Mouse (Mus musculus) mouse trophoblast stem cell (cell line): ENCODE measurements around the gene Vps13c.

Experiments used
- in situ Hi-C, 2 experiments: fragments of 300-500 bp; cut with MseI, MboI; formaldehyde crosslinking; loops; 2 replicates in 1 of 2; 3 replicates in 1 of 2; pipeline ENCODE4 v1.15.1; 2025

Gene Vps13c

DNA sequence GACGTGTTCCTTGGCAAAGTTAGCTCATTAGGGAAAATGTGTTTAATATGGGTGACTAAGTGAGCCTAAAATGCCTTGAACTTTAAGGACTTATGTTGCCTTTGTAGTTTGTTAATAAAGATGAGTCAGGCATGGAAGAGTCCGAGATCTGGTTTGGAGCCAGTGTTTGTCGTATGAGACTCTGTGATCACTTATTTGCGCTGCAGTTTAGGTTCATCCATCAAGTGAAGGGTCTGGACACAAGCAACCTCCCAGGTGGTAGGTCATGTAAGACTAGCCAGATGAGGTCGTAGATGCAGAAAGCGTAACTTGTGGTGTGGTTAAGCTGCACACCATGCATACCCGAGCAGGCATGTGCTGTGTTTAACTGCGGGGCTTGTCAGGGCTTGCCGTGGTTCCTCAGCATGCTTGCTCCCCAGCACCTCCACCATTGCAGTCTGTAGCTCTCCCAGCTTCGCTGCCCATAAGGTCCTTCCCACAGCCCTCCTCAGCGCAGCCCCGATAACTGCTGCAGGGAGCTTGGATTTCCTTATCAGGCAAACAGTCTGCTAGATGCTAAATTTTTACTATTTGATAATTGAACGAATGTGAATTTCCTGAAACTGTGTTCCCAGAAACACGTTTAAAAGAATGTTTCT lies 37.0 kb downstream of the Vps13c start:
- in situ Hi-C loops, result no loop called here

DNA sequence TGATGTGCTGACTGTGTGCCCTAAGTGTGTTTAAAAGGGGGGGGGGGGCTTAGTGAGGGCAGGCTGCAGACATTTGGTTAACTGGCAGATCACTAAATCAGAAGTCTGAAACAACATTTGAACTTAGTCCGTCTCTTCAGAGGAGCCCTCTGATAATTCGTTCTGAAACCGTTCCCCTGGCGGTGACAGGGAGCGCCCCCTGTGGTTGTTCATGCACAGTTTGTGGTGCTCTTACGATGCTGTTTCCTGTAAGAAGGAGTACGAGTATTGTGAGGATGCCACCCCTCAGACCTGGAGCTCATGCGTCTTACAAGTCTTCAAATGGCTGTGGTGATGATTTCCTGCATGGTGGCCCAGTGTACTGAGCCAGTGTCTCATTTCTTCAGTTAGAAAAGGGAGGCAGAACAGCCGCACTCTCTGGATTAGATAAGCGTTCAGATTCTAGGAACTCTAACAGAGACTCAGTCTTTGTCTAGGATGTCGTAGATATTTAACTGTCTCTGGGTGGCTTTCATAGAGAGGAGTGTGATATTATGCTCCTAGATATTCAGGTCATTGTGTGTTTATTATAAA lies 38.1 kb downstream of the Vps13c start:
- in situ Hi-C loops, result no loop called here

DNA sequence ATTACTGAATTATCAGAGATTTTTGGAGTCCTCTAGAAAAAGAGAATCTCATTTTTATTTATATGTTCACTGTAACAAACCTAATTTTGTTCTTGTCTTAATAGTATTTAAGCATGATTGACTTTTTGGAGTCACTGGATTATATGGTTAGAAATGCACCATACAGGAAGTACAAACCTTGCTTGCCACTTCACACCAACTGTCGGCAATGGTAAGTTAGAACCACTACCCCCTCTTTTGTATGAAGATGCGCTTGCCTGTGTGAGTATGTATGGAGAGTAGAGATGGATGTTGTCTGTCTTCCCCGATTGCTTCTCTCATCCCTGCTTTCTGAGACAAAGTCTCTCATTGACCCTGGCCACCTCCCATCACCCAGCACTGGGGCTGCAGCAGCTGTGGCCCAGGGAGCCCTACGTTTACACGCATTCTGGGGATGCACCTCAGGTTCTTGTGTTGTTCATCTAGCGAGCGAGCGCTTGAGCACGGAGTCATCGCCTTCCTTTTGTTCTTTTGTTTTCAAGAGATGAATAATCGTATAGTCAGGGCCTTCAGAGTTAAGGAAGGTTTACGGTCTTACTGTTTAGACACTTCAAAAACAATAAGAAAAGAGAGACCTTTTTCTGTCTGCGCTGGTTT lies 43.3 kb downstream of the Vps13c start:
- in situ Hi-C loops, result no loop called here

DNA sequence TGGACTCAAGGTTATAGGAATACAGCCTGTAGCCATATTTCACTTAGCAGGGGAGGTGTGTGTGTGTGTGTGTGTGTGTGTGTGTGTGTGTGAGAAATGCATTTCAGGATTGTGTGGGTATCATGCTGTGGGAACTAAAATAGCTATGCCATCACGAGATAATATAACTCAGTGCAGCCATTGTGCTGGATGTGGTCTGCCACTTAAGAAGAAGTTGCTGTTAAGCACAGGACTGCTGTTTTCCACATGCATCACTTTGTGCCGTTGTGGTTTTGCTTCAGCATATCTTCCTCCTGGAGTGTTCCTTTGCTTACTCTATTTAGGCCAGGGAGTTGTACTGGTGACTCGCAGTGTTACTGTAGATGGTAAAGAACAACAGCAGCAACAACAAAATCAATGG lies 43.9 kb downstream of the Vps13c start:
- in situ Hi-C loops, result no loop called here

DNA sequence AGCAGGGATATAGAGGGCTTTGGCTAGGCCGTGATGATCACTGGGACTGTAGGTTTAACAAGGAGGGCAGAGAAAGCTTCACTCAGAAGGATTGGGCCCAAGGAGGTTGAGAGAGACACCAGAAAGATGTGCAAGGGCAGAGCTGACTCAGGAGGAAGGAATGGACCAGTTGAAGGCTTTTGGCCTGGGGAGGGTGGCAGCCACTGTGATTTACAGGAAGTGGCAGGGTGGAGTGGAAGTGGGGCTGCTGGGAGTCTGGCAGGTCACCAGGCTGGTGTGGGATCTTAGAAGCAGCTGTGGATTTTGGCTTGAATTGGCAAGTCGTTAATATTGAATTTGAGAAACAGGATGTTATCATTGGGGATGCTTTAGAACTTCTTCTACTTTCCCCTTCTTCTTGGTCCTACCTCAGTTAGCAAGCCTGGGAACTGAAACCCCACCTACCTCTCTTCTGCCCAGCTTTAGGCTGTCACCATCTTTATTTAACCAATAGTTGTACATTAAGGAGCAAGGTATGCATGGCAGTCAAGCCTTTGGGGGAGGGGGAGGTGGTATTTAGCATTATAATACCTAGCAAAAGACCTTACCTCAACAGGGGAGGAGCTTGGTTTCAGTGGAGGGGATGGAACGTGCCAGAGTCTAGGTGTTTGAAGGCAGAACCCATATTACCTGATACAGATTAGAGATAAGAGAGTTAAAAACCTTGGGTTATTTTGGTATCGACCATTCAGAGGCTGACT lies 47.0 kb downstream of the Vps13c start:
- in situ Hi-C loops, result no loop called here

DNA sequence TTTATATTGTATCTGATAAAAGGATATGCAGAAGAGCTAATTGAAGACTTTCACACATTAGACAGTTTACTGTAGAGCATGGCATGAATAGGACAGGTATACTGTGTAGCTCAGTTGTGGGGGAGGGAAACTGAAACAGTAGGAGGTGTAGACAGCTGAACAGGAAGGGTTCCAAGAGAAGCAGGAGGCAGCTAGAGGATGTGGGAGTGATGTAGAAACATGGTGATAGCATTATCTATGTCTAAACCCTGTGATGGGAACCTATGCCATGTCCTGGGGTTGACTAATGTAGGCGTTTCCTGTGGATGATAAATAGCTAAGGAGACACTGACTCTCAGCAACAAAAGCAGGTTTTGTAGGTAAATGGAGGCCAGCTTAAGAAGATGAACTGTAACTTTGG lies 53.3 kb downstream of the Vps13c start:
- in situ Hi-C loops, result no loop called here

DNA sequence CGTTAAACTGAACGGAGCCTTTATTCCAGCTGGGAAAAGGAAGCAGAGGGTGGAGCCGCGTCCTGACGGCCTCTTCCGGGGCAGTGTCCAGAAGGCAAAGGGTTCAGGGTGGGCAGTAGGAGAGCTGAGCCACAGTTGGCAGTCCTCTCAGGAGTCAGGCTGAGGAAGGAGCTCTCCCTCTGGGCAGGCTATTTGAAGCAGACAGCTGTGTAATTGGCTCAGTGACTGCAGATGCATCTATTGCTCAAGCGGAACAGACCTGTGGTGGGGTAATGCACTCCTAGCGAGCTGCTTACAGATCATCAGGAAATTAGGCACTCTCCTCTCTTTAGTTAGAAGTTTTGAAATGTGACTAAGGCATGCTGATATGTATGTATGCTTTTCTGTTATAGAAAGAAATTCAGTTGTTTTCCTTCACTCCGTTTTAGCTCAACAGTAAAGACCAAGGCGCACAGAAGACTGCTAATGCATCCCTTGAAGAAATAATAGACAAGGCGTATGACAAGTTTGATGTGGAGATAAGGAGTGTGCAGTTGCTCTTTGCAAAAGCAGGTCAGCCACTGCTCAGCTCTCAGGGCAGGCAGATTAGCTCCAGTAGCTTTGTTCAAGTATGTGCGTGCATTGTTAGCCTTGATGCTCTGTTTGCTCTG lies 56.6 kb downstream of the Vps13c start:
- in situ Hi-C loops, result no loop called here

DNA sequence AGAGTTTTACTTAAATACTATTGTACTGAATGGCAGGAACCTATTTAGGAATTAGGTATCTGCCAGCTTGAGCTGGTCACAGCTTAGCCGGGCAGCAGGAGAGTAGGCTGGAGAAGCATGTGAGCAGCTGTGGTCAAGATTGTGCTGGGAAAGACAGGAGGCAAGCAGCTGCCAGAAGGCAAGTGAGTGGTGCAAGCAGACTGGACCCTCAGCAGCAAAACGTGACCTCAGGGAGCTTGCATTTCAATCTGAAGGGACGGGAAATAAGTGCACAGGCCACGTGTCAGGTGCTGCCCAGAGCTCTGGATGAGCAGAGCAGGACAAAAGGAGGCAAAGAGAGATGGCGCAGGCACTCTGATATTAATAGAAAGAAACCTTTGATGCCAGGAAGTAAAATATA lies 60.2 kb downstream of the Vps13c start:
- in situ Hi-C loops, result no loop called here

DNA sequence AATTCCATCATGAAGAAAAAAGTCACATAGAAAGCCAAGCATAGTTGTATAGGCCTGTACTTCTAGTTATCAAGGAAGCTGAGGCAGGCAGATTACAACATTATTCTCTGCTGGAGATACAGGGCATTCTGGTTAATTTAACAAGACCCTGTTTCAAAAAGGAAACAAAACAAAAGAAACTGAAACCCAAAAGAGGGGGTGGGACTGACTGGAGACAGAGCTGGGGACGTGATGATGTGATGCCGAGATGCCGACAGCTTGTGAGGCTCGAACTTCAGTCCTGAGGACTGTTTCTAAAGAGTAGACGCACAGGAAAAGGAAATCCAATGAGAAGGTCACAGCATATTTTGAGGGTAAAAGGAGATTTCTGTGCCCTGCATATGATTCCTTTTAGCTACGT lies 64.2 kb downstream of the Vps13c start:
- in situ Hi-C loops, result no loop called here

DNA sequence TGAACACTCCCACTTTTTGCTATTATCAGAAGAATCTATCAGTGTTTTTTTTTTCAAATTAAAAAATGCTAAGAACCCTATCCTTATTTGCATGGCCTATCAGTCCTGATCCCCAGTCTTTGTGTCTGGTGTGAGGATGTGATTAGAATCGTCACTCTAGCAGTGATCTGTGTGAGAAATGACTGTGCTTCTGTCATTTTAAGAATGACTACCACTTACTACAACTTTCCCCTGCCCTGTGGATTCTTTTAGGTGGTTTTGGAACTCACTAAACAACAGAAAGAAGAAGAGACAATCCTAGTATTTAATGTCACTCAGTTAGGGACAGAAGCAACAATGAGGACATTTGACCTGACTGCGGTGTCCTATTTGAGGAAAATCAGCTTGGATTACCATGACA lies 65.3 kb downstream of the Vps13c start:
- in situ Hi-C loops, result no loop called here

DNA sequence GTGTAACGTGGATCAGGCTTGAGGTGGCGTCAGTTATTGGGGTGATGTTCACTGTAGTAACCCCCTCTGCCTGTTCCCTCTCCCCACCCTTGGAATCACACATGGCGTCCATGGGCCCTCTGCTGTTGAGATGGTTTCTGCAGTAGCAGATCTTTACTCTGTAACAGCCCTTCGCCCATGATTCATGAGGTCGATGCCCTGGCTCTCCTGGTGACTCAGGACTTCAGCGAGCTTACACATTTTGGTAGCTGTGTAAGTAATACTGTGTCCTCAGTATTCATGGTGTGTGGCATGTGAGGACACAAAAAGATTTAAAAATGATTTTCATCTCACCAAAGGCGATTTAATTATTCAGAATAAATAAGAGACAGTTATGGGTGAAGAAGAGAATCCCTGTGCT lies 74.5 kb downstream of the Vps13c start:
- in situ Hi-C loops, result no loop called here

DNA sequence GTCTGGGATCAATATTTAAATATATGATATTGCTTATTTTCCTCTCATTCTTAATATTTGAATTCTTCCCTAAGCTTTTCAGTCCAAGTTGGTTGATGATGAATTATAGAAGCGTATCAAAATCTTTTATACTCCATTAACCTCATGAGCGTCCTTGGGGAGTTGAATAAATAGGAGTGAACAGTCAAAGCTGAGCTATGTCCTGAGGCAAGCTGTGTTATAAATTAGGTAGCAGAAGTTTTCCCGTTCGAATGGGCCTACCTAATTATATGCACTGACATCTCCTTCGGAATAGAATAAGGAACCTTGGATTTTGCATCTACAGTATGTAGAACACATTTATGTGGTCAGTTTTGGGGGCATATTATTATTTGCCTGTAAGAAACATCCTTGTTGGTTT lies 82.2 kb downstream of the Vps13c start:
- in situ Hi-C loops, result no loop called here

DNA sequence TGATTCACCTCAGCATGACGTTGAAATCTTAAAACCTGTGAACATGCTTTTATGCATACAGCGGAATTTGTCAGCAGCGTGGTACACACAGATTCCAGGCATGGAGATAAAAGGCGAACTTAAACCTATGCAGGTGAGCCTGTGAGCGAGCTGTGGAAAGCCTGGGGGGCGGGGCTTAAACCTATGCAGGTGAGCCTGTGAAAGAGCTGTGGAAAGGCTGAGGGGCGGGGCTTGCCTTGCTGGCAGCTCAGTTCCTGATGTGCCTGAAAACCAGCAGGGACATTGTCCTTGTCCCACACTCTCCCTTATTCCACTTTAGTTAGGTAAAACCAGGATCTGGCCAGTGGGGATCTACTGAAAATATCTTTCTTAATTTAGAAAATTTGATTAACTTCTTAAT lies 90.4 kb downstream of the Vps13c start:
- in situ Hi-C loops, result no loop called here

DNA sequence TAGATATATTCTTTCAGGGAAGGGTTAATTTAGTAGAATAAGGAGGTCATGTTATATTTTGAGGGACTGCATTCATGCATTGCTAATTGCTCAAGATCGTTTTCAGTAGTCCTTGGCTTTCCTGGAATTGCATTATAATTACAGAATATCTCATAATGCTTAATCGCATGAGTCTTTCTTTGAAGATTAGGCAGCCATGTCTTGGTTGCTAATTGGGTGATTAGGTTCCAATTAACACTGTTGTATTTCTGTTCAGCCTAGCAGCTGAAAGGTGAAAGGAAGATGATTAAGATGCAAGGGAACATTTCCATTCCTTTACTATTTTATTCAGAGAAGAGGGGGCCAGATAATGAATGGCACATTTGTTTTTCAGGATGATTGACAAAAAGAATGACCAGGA lies 97.1 kb downstream of the Vps13c start:
- in situ Hi-C loops, result no loop called here

DNA sequence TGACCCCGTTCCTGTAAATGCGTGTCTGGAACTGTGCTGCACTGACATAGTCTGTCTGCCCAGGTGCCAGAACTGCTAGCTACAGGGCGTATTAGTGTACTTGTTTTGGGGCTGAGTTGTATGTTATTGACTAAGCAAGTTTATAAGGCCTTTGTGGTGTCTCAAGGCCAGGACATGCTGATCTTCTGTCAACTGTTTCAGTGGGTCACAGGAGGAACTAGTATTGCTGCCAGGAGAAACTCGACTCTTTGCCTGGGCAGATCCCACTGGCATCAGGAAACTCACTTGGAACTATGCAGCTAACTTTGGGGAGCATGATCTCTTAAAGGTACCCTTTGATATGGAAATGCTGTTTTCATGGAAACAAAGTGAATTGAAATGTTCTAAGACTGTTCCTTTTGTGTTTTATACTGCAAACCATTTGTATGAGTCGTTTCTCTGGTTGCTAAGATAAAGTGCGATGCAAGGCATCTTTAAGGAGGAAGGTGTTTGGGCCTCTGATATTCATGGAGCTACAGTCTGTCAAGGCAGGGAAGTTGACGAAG lies 115.3 kb downstream of the Vps13c start:
- in situ Hi-C loops, result no loop called here

DNA sequence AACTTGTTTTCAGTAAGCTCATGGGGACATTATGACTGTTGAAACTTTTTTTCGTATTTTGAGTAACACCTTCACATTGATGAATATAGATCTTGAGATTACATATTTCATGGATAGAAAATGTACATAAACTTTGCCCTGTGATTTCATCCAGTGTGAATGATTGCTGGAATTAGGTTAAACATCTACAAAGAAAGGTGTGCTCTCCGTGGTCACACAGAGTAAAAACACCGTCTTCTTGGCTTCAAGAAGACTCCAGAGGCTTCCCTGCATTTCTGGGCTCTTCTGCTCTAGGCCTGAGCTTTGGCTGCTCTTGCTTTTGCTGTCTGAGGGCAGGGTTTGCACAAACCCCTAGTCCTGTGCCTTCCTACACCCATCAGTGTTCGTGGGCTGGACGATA lies 121.8 kb downstream of the Vps13c start:
- in situ Hi-C loops, result no loop called here

DNA sequence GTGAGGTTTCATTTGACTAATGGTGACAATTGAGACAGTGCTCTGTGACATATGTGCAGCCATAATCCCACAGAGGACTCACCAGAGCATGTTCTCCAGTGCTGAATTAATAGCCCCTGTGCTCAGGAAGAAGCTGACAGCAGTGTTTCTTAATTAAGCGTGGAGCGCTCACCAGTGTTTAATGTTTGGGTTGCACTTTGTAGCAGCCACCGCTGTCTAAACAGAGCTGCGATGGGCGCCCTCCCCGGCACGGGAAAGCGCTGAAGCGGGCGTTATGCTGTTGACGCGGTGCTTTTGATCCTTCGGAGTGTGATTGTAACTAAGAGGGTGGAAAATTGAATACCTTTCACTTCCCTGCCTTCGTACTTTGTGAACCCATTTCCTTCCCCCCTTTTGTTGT lies 125.7 kb downstream of the Vps13c start:
- in situ Hi-C loops, result no loop called here

DNA sequence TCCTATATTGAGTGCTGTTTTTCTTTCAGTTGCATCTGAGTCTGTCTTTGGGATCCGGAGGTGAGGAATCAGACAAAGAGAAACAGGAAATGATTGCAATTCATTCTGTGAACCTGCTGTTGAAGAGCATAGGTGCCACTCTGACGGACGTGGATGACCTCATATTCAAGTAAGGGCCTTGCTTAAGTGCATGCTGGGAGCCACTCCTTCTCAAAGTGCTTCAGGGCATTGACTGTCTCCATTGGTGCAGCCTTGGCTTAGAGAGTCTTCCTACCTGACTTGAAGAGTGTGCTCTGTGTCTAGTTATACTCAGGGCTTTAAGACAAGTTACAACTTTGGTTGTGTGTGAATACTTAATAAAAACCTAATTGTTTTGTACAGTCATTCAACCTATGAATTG lies 126.8 kb downstream of the Vps13c start:
- in situ Hi-C loops, result no loop called here

DNA sequence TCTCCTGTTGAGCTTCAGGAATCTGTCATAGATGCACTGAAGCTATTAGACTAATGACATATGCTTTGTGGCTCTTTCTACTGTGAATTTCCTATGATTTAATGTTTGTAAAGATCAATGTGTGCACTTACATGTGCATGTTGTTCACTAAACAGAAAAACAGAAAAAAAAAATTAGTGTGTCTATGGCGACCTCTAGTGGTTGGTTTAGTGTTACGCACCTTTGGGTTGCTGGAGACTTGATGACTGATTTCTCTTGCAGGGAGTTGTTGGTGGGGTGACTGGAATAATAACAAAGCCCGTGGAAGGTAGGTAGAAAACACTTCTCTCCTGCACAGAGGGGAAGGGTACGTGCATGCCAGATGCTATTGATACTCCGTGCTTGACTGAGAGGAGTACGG lies 133.3 kb downstream of the Vps13c start:
- in situ Hi-C loops, result loop anchor here (5.0 kb wide), 2 partner anchors 141 to 146 kb away; partner anchors contain the start of gene C2cd4a (in 1 of the 2)

DNA sequence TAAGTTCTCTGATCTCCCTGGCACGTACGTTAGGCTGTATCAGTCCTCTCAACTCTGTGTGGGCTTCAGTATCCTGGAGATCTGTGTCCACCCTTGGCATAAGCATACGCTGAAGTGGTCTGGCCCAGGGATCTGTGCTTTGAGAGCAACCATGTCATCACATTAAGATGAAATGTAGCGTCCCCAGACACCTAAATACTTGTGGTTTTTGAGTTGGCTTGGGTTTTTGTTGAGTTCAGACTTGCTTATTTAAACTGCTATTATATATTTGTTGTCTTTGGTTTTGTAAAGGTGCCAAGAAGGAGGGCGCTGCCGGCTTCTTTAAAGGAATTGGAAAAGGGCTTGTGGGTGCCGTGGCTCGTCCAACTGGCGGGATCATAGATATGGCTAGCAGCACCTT lies 135.3 kb downstream of the Vps13c start:
- in situ Hi-C loops, result no loop called here

DNA sequence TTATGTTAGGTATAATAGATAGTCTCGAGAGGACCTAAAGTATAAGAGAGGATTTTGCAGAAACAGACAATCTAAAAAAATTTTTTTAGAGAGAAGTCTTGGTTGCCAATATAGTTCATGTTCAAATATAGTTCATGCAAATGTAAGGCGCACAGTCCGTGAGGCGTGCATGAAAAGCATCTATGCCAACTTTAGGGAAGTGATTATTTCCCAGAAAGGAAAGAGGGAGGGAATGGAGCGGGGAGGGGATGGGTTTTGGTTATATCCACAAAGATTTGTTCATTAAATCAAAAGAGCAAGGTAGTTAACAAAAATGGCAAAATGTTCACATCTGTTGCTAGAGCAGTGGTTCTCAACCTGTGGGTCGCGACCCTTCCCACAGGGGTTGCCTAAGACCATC lies 166.4 kb downstream of the Vps13c start:
- in situ Hi-C loops, result loop anchor here (25.0 kb wide), 2 partner anchors 681 to 706 kb away; no protein-coding TSS in a partner anchor

DNA sequence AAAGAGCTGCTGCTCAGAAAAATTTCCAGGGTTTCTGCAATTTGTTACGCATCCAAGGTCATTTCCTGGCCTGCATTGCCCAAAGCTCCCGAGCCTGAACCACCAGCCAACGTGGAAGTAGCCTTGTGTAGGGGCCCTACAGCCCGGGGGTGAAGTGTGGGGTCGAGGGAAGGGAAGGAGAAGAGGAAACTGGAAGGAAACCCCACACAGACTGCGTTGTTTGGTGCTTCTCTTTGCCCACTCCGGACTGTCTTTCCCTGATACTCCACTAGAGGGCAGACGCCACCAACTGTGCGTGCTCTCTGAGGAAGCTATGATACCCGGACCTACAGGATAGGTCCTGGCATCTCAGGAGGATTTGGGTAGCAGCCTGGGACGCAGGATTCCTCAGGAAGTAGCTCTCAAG lies 174.8 kb downstream of the Vps13c start:
- in situ Hi-C loops, result loop anchor here (25.0 kb wide), 2 partner anchors 672 to 697 kb away; no protein-coding TSS in a partner anchor
